Mouse (Mus musculus): ENCODE data around the gene Ddx46. TPM values are rescaled to one million over a fixed set of nuclear protein-coding genes. Genes with fewer than 3 reads are reported as not detected.
"Not testable (repeated sequence)": the region's sequence is repeated elsewhere in the genome, so short reads cannot be mapped to it uniquely, and the experiment has no call there.

Ddx46 gene
- polyA plus RNA-seq, 1 experiment from 2014 or later, result 21.4 TPM

DNA sequence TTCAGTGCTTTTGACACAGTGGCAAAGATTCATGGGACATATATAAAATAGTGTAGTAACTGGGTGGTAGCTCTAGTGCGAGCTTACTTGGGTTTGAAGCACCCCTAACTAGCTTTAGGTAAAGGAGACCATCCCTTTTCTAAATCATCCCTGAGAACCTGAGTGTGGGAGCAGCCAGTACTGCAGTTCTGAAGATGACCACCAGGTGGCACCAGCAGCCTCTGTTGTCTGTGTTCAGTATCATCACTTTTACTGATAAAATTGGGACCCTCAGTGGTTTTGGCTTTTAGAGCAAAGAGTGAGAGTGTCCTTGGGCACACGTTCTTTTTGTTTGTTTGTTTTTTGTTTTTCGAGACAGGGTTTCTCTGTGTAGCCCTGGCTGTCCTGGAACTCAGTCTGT is 33.2 kb upstream of the Ddx46 start:
- H3K4me1 ChIP-seq (ENCODE audit: control insufficient read depth, insufficient read depth, low read length), result peaks cover 12% of the 10 kb centered on the region
- no peak overlapping the region for H3K9ac ChIP-seq (ENCODE audit: low read length)
- no peaks in the 10 kb centered on the region for H3K9me3 ChIP-seq (replicated peaks; ENCODE audit: control insufficient read depth, low read length)
- 6% methylated on average over 3 of the region's 3 CpGs for WGBS
- peaks cover 18% of the 10 kb centered on the region for H3K36me3 ChIP-seq (ENCODE audit: control insufficient read depth, insufficient read depth)
- no peak overlapping the region for H3K4me3 ChIP-seq (ENCODE audit: low read length)
- no peak overlapping the region for H3K27ac ChIP-seq (ENCODE audit: low read length)
- no peak overlapping the region for H3K4me2 ChIP-seq (ENCODE audit: low read depth, low read length)
- ATAC-seq (replicated peaks; ENCODE audit: extremely low read depth, insufficient read depth, low FRiP score), result no peak
- no peaks in the 10 kb centered on the region for H3K27me3 ChIP-seq (ENCODE audit: control insufficient read depth, insufficient read depth, low read length)

DNA sequence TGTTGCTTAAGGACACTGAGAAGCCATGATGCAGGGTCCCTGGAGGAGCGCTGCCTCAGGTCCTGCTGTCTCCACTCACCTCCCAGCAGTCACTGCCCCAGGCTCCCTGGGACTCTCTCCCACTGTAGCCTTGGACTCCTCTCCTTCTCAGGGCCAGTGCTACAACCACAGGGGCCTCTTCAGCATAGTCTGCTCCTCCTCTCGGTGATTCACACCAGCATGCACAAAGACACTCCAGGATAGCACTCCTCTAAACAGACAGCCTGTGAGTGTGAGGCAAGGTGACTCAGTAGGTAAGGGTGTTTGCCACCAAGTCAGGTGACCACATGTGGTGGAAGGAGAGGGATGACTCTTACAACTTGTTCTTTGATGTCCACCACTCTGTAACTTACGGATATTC is 30.2 kb upstream of the Ddx46 start:
- no peak overlapping the region for H3K4me2 ChIP-seq (ENCODE audit: low read depth, low read length)
- H3K36me3 ChIP-seq (ENCODE audit: control insufficient read depth, insufficient read depth), result peaks cover 12% of the 10 kb centered on the region; the same call in 1 of the 2 replicates
- no peak overlapping the region for H3K9ac ChIP-seq (ENCODE audit: low read length)
- WGBS, result 90% methylated on average over 3 of the region's 3 CpGs
- no peak for ATAC-seq (replicated peaks; ENCODE audit: extremely low read depth, insufficient read depth, low FRiP score)
- peaks cover 8% of the 10 kb centered on the region for H3K4me1 ChIP-seq (ENCODE audit: control insufficient read depth, insufficient read depth, low read length)
- H3K27me3 ChIP-seq (ENCODE audit: control insufficient read depth, insufficient read depth, low read length), result no peaks in the 10 kb centered on the region
- no peaks in the 10 kb centered on the region for H3K9me3 ChIP-seq (replicated peaks; ENCODE audit: control insufficient read depth, low read length)
- no peak overlapping the region for H3K27ac ChIP-seq (ENCODE audit: low read length)
- H3K4me3 ChIP-seq (ENCODE audit: low read length), result no peak overlapping the region

DNA sequence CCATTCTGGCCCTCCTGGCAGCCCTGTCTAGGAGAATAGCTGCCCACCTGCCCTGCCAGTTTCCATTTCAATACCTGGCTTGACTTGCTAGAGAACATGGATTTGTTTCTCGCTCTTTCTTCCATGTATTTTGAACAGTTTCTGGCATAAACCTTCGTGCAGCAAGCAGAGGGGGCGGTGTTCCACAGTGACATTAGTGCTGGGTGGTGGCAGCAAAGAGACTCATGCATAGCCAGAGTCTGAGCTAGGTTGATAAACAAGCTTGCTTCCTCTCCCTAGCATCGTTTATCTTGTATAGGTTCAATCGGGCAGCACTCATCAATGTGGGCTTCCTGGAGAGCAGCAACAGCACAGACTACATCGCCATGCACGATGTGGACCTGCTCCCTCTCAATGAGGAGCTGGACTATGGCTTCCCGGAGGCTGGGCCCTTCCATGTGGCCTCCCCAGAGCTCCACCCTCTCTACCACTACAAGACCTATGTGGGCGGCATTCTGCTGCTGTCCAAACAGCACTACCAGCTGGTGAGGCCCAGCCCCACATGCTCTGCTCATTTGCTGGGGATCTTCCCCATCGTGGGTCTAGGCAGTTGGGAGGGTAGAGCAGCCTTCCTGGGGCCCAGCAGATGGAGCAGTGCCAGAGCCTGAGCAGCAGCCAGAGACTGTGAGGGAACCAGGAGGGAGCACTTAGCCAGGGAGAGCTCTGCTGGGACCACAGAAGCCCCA is 27.8 kb upstream of the Ddx46 start:
- Histone ChIP-seq H3K4me3 (ENCODE audit: low read length) (no peak overlapping the region), H3K4me2 (ENCODE audit: low read depth, low read length) (no peak overlapping the region), H3K27ac (ENCODE audit: low read length) (no peak overlapping the region), H3K9me3 (replicated peaks; ENCODE audit: control insufficient read depth, low read length) (no peaks in the 10 kb centered on the region), H3K36me3 (ENCODE audit: control insufficient read depth, insufficient read depth) (peaks cover 14% of the 10 kb centered on the region; the same call in 1 of the 2 replicates), H3K4me1 (ENCODE audit: control insufficient read depth, insufficient read depth, low read length) (no peaks in the 10 kb centered on the region), H3K27me3 (ENCODE audit: control insufficient read depth, insufficient read depth, low read length) (no peaks in the 10 kb centered on the region), H3K9ac (ENCODE audit: low read length) (no peak overlapping the region)
- ATAC-seq (replicated peaks; ENCODE audit: extremely low read depth, insufficient read depth, low FRiP score), result no peak
- WGBS, result 74% methylated on average over 10 of the region's 10 CpGs

DNA sequence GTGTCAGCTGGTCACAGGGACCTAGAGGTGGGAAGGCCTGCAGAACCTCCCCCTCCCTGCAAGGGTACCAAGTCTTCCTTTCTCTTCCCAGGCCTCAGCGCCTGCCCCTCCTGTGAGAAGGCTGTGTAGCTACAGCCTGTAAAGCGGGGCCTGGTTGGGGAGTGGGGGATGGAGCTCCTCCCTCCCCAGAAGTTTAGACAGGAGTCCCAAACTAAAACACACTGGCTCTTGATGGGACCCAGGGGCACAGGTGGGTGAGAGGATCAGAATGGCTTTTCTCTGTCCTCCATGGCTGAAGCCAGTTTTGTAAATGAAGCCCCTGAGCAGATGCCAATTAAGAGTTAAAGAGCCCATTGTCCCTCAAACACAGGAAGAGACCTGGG is 27.2 kb upstream of the Ddx46 start:
- Histone ChIP-seq H3K27ac (ENCODE audit: low read length) (no peak overlapping the region), H3K4me3 (ENCODE audit: low read length) (no peak overlapping the region), H3K9me3 (replicated peaks; ENCODE audit: control insufficient read depth, low read length) (no peaks in the 10 kb centered on the region), H3K9ac (ENCODE audit: low read length) (no peak overlapping the region), H3K36me3 (ENCODE audit: control insufficient read depth, insufficient read depth) (peaks cover 14% of the 10 kb centered on the region; the same call in 1 of the 2 replicates), H3K27me3 (ENCODE audit: control insufficient read depth, insufficient read depth, low read length) (no peaks in the 10 kb centered on the region), H3K4me2 (ENCODE audit: low read depth, low read length) (no peak overlapping the region), H3K4me1 (ENCODE audit: control insufficient read depth, insufficient read depth, low read length) (no peaks in the 10 kb centered on the region)
- ATAC-seq (replicated peaks; ENCODE audit: extremely low read depth, insufficient read depth, low FRiP score), result no peak
- 93% methylated on average over 2 of the region's 2 CpGs for WGBS

DNA sequence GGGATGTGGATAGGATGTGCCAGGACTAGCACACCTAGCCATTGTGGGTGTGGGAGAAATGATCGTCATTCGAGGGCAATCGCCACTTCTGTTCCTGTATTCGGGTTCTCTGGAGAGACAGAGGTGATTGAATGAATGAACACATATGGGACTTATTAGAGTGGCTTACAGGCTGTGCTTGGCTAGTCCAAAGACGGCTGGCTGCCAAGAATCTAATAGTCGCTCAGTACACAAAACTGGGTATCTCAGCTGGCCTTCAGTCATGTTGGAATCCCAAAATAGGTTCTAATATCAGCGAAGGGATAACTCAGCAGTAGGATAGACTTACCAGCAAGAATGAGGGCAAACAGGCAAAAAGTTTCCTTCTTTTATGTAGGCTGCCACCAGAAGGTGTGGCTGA is 22.8 kb upstream of the Ddx46 start:
- WGBS, result 79% methylated on average over 7 of the region's 7 CpGs
- no peak for ATAC-seq (replicated peaks; ENCODE audit: extremely low read depth, insufficient read depth, low FRiP score)
- no peaks in the 10 kb centered on the region for H3K27me3 ChIP-seq (ENCODE audit: control insufficient read depth, insufficient read depth, low read length)

DNA sequence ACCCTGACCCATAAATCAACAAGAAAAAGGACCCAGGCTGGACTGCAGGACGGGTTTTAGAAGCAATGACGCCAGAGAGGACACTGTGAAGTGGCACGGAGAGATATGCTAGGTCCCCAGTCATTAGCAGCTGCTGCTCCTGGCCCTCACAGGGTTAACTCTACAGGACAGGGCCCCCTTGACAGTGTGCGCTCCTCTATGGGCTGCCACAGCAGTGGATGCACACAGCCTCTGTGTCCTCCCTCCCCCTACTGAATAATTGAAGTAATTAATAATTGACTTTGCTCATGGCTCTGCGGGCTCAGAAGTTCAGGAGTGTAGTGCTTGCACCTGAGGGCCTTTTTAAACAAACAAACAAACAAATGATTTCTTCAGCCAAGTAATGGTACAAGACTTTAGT is 21.4 kb upstream of the Ddx46 start:
- Histone ChIP-seq H3K9me3 (replicated peaks; ENCODE audit: control insufficient read depth, low read length) (no peaks in the 10 kb centered on the region), H3K4me2 (ENCODE audit: low read depth, low read length) (no peak overlapping the region), H3K27me3 (ENCODE audit: control insufficient read depth, insufficient read depth, low read length) (no peaks in the 10 kb centered on the region), H3K27ac (ENCODE audit: low read length) (no peak overlapping the region), H3K4me1 (ENCODE audit: control insufficient read depth, insufficient read depth, low read length) (no peaks in the 10 kb centered on the region), H3K4me3 (ENCODE audit: low read length) (no peak overlapping the region), H3K36me3 (ENCODE audit: control insufficient read depth, insufficient read depth) (peaks cover 10% of the 10 kb centered on the region; the same call in 1 of the 2 replicates), H3K9ac (ENCODE audit: low read length) (no peak overlapping the region)
- ATAC-seq (replicated peaks; ENCODE audit: extremely low read depth, insufficient read depth, low FRiP score), result no peak
- WGBS, result 48% methylated on average over 5 of the region's 5 CpGs

More for the DNA sequence above, 22.8 kb upstream of the Ddx46 start:
- H3K27ac ChIP-seq (ENCODE audit: low read length), result no peak overlapping the region
- peaks cover 10% of the 10 kb centered on the region; the same call in 1 of the 2 replicates for H3K36me3 ChIP-seq (ENCODE audit: control insufficient read depth, insufficient read depth)
- H3K9ac ChIP-seq (ENCODE audit: low read length), result no peak overlapping the region
- no peak overlapping the region for H3K4me3 ChIP-seq (ENCODE audit: low read length)
- no peaks in the 10 kb centered on the region for H3K4me1 ChIP-seq (ENCODE audit: control insufficient read depth, insufficient read depth, low read length)
- no peaks in the 10 kb centered on the region for H3K9me3 ChIP-seq (replicated peaks; ENCODE audit: control insufficient read depth, low read length)
- H3K4me2 ChIP-seq (ENCODE audit: low read depth, low read length), result no peak overlapping the region

DNA sequence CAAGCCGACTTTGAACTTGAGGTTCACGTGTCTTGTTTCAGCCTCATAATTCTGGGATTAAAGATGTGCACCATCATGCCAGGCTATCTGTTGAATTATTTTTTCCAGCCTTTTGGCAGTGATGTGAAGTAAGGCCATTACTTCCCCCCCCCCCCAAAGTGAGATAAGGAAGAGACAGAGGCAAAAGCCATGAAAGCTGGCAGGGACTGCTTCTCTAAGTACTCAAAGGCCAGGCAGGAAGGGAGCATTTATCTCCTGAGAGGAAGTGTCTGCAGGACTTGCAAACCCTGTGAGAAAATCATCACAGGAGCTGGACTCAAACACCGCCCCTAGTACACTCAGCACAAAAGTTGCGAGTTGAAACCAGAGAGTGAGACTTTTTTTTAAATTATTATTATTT is 15.5 kb upstream of the Ddx46 start:
- WGBS, result 77% methylated on average over 4 of the region's 4 CpGs
- ATAC-seq (replicated peaks; ENCODE audit: extremely low read depth, insufficient read depth, low FRiP score), result no peak
- H3K9me3 ChIP-seq (replicated peaks; ENCODE audit: control insufficient read depth, low read length), result no peaks in the 10 kb centered on the region
- H3K4me2 ChIP-seq (ENCODE audit: low read depth, low read length), result no peak overlapping the region
- peaks cover 8% of the 10 kb centered on the region for H3K4me1 ChIP-seq (ENCODE audit: control insufficient read depth, insufficient read depth, low read length)
- H3K27me3 ChIP-seq (ENCODE audit: control insufficient read depth, insufficient read depth, low read length), result no peaks in the 10 kb centered on the region
- no peak overlapping the region for H3K27ac ChIP-seq (ENCODE audit: low read length)
- H3K36me3 ChIP-seq (ENCODE audit: control insufficient read depth, insufficient read depth), result no peaks in the 10 kb centered on the region
- no peak overlapping the region for H3K9ac ChIP-seq (ENCODE audit: low read length)
- H3K4me3 ChIP-seq (ENCODE audit: low read length), result no peak overlapping the region

DNA sequence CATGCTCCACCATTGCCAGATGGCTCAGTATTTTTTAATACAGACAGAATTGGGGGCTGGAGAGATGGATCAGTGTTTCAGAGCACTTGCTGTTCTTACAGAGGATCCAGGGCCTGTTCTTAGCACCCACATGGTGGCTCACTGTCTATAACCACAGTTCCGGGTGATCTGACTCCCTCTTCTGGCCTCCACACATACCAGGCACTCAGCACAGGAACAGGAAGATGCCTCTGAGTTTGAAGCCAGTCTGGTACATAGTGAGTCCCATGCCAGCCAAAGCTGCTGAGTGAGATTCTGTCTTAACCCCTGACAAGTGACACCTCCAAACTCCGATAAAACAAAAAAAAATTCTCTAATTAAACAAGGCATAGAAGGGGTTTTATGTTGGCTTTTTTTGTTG is 14.6 kb upstream of the Ddx46 start:
- 75% methylated on average over 2 of the region's 2 CpGs for WGBS
- Histone ChIP-seq H3K36me3 (ENCODE audit: control insufficient read depth, insufficient read depth) (peaks cover 3% of the 10 kb centered on the region), H3K4me3 (ENCODE audit: low read length) (no peak overlapping the region), H3K27me3 (ENCODE audit: control insufficient read depth, insufficient read depth, low read length) (no peaks in the 10 kb centered on the region), H3K4me2 (ENCODE audit: low read depth, low read length) (no peak overlapping the region), H3K4me1 (ENCODE audit: control insufficient read depth, insufficient read depth, low read length) (peaks cover 8% of the 10 kb centered on the region), H3K9ac (ENCODE audit: low read length) (no peak overlapping the region), H3K27ac (ENCODE audit: low read length) (no peak overlapping the region), H3K9me3 (replicated peaks; ENCODE audit: control insufficient read depth, low read length) (no peaks in the 10 kb centered on the region)
- ATAC-seq (replicated peaks; ENCODE audit: extremely low read depth, insufficient read depth, low FRiP score), result no peak

DNA sequence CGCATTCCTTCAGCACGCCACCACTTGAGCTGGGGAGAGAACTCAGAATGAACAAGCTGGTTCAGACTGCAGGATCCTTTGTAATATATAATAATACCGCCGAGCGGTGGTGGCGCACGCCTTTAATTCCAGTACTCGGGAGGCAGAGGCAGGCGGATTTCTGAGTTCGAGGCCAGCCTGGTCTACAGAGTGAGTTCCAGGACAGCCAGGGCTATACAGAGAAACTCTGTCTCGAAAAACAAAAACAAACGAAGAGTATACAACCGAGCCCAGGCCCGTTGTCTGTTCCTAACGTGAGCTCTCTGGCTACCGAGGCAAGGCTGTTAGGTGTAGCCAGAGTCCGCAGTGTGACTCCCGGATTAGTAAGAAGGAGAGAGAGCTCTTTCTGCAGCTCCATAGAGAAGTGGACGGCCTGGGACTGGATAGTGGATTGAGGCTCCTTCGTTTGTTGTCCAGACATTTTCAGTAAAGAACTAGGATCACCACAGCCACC is 12.6 kb upstream of the Ddx46 start:
- 22% methylated on average over 20 of the region's 20 CpGs for WGBS

More for the DNA sequence above, 12.6 kb upstream of the Ddx46 start:
- Histone ChIP-seq H3K27ac (ENCODE audit: low read length) (peak overlapping the region; percentile 78), H3K4me2 (ENCODE audit: low read depth, low read length) (peak overlapping the region; percentile 86), H3K9ac (ENCODE audit: low read length) (peak overlapping the region; percentile 83), H3K4me3 (ENCODE audit: low read length) (peak overlapping the region; percentile 73)
- H3K4me1 ChIP-seq (ENCODE audit: control insufficient read depth, insufficient read depth, low read length); ATAC-seq (replicated peaks; ENCODE audit: extremely low read depth, insufficient read depth, low FRiP score); H3K36me3 ChIP-seq (ENCODE audit: control insufficient read depth, insufficient read depth); H3K27me3 ChIP-seq (ENCODE audit: control insufficient read depth, insufficient read depth, low read length); H3K9me3 ChIP-seq (replicated peaks; ENCODE audit: control insufficient read depth, low read length): not testable (repeated sequence)
